Mouse (Mus musculus) olfactory bulb, adult 2 months (tissue): Measurements from ENCODE around the gene Wsb2.

Source experiments
- CTCF ChIP-seq: fragments of 200-500 bp; IDR thresholded peaks from 2 replicates; pipeline ENCODE4 v1.5.1; 2012; ENCODE audit warnings: low read depth, mild to moderate bottlenecking, low read length, moderate library complexity; ENCODE audit not compliant: insufficient read depth
- POLR2A ChIP-seq: fragments of 200-500 bp; IDR thresholded peaks from 2 replicates; pipeline ENCODE4 v1.6.1; 2012; ENCODE audit warnings: mild to moderate bottlenecking, low read depth, low read length, moderate library complexity; ENCODE audit not compliant: insufficient read depth

GRCm38 (mm10) chr5:117388877-117389276, 31.8 kb downstream of the Wsb2 start, which contains the start of gene Rfc5:
- TF ChIP-seq CTCF (no peak), POLR2A (peak; percentile 54)
